Comparison of ENCODE assay signal across 31 mouse cellular contexts in genomic region chr17:46770546-46770945, GRCm38 (mm10). TPM values are rescaled to one million over a fixed set of nuclear protein-coding genes. Genes with fewer than 3 reads are reported as not detected.
"Had no signal": no experiment of that assay in that cellular context is flagged by ENCODE, and none has a peak within 500 bp of the region (broad histone marks: within the 10 kb centered on the region; RNA-seq: fewer than 3 reads in every experiment).

No protein-coding gene starts in this region.

- ATAC-seq: hindbrain, embryonic 16.5 days; inflammation-experienced regulatory T-cells, adult 6 months; intestine, embryonic 15.5 days; intestine, postnatal 0 days had no signal

- H3K9ac ChIP-seq: heart, embryonic 12.5 days; hindbrain, embryonic 12.5 days; hindbrain, embryonic 14.5 days; intestine, embryonic 15.5 days; limb, embryonic 12.5 days; liver, embryonic 13.5 days had no signal

- H3K4me3 ChIP-seq: gastrocnemius, adult 2 months; heart, embryonic 12.5 days; hindbrain, embryonic 10.5 days; hindbrain, embryonic 12.5 days; intestine, embryonic 15.5 days; layer of hippocampus, adult 2 months; left cerebral cortex, adult 2 months; limb, embryonic 10.5 days; limb, embryonic 12.5 days; liver, embryonic 13.5 days had no signal

- H3K27ac ChIP-seq: gastrocnemius, adult 2 months; hindbrain, embryonic 10.5 days; hindbrain, embryonic 12.5 days; hindbrain, embryonic 14.5 days; intestine, embryonic 15.5 days; layer of hippocampus, adult 2 months; left cerebral cortex, adult 2 months; limb, embryonic 10.5 days; limb, embryonic 12.5 days; liver, embryonic 13.5 days had no signal

- H3K27me3 ChIP-seq: heart, embryonic 12.5 days; hindbrain, embryonic 12.5 days; intestine, embryonic 15.5 days; limb, embryonic 12.5 days; liver, embryonic 13.5 days had no signal

- DNase-seq: gastrocnemius, adult 2 months; gastrocnemius, postnatal 10 days; gastrocnemius, postnatal 25 days; heart, postnatal 10 days; heart, postnatal 4 days; kidney, adult 18-20 months; kidney, adult 8-10 months; kidney, postnatal 10 days; kidney, postnatal 25 days; kidney, postnatal 4 days; liver; liver, embryonic 13.5 days had no signal

- H3K9me3 ChIP-seq: heart, embryonic 12.5 days; hindbrain, embryonic 10.5 days; hindbrain, embryonic 12.5 days; intestine, embryonic 15.5 days; limb, embryonic 10.5 days; limb, embryonic 12.5 days; liver, embryonic 13.5 days had no signal

- H3K4me2 ChIP-seq: heart, embryonic 12.5 days; hindbrain, embryonic 12.5 days; hindbrain, embryonic 14.5 days; intestine, embryonic 15.5 days; limb, embryonic 12.5 days; liver, embryonic 11.5 days; liver, embryonic 13.5 days had no signal

RNA-seq across cellular contexts. Expression of gene Ptcra, which starts 7.0 kb away (rescaled TPM):
- total RNA-seq: gastrocnemius, adult 2 months; gastrocnemius, postnatal 25 days; gastrocnemius, postnatal 4 days; granulocyte monocyte progenitor cell, adult 5-6 weeks; heart, postnatal 10 days; heart, postnatal 25 days; heart, postnatal 4 days; layer of hippocampus, adult 2 months; layer of hippocampus, postnatal 10 days; layer of hippocampus, postnatal 25 days; left cerebral cortex, postnatal 14 days had no signal
- polyA plus RNA-seq: hindbrain, embryonic 16.5 days had no signal

RNA-seq across cellular contexts. Expression of gene Gnmt, which starts 41.6 kb away (rescaled TPM):
- total RNA-seq: granulocyte monocyte progenitor cell, adult 5-6 weeks had no signal
